In the genomic region with DNA sequence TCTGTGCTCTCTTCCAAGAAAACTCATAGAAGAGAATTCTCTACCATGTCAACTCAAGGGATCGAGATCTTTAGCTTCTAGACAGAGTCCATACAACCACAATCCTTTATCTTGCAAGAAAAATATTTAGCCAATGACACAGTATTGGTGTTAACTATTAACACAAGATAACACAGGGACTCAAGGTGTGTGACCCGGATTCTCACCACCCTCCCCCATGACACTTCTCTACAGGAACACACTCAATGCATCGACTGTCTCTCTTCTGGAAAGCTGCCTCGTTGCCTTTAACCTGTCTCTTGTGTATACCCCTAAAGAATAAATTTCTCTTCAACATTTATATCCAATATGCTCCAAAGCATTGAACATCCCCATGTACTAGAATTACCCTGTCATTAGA, we compare ENCODE assay signal across 20 mouse cellular contexts. TPM values are rescaled to one million over a fixed set of nuclear protein-coding genes. Genes with fewer than 3 reads are reported as not detected.
A peak's percentile ranks its signal among the peaks of the same experiment; 100 is the strongest.
DNase-seq lines count a peak whose midpoint lies in the region; ATAC-seq lines count a peak whose summit lies in the region.
"Had no signal": no experiment of that assay in that cellular context is flagged by ENCODE, and none has a peak within 500 bp of the region (broad histone marks: within the 10 kb centered on the region; RNA-seq: fewer than 3 reads in every experiment).

No protein-coding gene starts in this region.

- no peak overlapping the region for H3K4me2 ChIP-seq in intestine, embryonic 16.5 days (ENCODE audit: low read depth, low read length)
- H3K4me2 ChIP-seq in stomach, embryonic 14.5 days (replicated peaks; ENCODE audit: low read depth, low read length): no peak overlapping the region
- H3K4me2 ChIP-seq: embryonic facial prominence, embryonic 15.5 days; forebrain, embryonic 15.5 days; hindbrain, embryonic 12.5 days had no signal

- no peaks in the 10 kb centered on the region for H3K36me3 ChIP-seq in intestine, embryonic 16.5 days (ENCODE audit: control insufficient read depth, insufficient read depth, low read length)
- H3K36me3 ChIP-seq in stomach, embryonic 14.5 days (ENCODE audit: control insufficient read depth, insufficient read depth, low read length): no peaks in the 10 kb centered on the region
- H3K36me3 ChIP-seq: embryonic facial prominence, embryonic 15.5 days; forebrain, embryonic 15.5 days; heart, embryonic 10.5 days; hindbrain, embryonic 12.5 days had no signal

- no peak overlapping the region for H3K9ac ChIP-seq in intestine, embryonic 16.5 days (ENCODE audit: low read depth, low read length)
- no peak overlapping the region for H3K9ac ChIP-seq in stomach, embryonic 14.5 days (replicated peaks; ENCODE audit: low read depth, low read length)
- H3K9ac ChIP-seq: embryonic facial prominence, embryonic 15.5 days; forebrain, embryonic 15.5 days; hindbrain, embryonic 12.5 days had no signal

- 41% methylated on average over 4 of the region's 4 CpGs for WGBS in intestine, embryonic 16.5 days
- 41% methylated on average over 4 of the region's 4 CpGs for WGBS in stomach, embryonic 14.5 days

- peaks cover 41% of the 10 kb centered on the region for H3K4me1 ChIP-seq in intestine, embryonic 16.5 days (ENCODE audit: control insufficient read depth, insufficient read depth, low read length)
- peaks cover 27% of the 10 kb centered on the region; the same call in 1 of the 2 replicates for H3K4me1 ChIP-seq in stomach, embryonic 14.5 days (ENCODE audit: control insufficient read depth, insufficient read depth, low read length)

- H3K27ac ChIP-seq in intestine, embryonic 16.5 days (ENCODE audit: low read length): no peak overlapping the region
- no peak overlapping the region for H3K27ac ChIP-seq in stomach, embryonic 14.5 days (ENCODE audit: low read length)
- H3K27ac ChIP-seq: embryonic facial prominence, embryonic 15.5 days; forebrain, embryonic 15.5 days; heart, embryonic 10.5 days; hindbrain, embryonic 12.5 days; hindbrain, postnatal 0 days had no signal

- ATAC-seq in intestine, embryonic 16.5 days: peak; percentile 72
- peak; percentile 53; the same call in 1 of the 2 replicates for ATAC-seq in stomach, embryonic 14.5 days (ENCODE audit: insufficient number of reproducible peaks, insufficient read depth, low FRiP score, low read depth)
- ATAC-seq: forebrain, embryonic 15.5 days; hindbrain, postnatal 0 days had no signal

- DNase-seq in heart, adult 11 months: peak; percentile 51
- no peak for DNase-seq in heart, adult 9 months (ENCODE audit: low spot score in 2 of 2)
- DNase-seq in B cell, adult 2 months: no peak
- DNase-seq in gastrocnemius, adult 8-10 months (ENCODE audit: low spot score in 2 of 2): no peak
- no peak for DNase-seq in gastrocnemius, postnatal 25 days
- DNase-seq: adrenal gland, postnatal 10 days; cerebellum, adult 11 months; cerebellum, adult 8-10 months; cerebellum, postnatal 14 days; embryo, embryonic 11 days; gastrocnemius, postnatal 14 days; heart, postnatal 4 days had no signal

- H3K9me3 ChIP-seq in intestine, embryonic 16.5 days (ENCODE audit: control insufficient read depth, low read length): no peaks in the 10 kb centered on the region; the same call in 1 of the 2 replicates
- peaks cover 2% of the 10 kb centered on the region; the same call in 1 of the 2 replicates for H3K9me3 ChIP-seq in stomach, embryonic 14.5 days (ENCODE audit: control insufficient read depth, low read depth, low read length)
- H3K9me3 ChIP-seq: embryonic facial prominence, embryonic 15.5 days; forebrain, embryonic 15.5 days; heart, embryonic 10.5 days; hindbrain, embryonic 12.5 days had no signal

- no peaks in the 10 kb centered on the region for H3K27me3 ChIP-seq in intestine, embryonic 16.5 days (replicated peaks; ENCODE audit: control insufficient read depth, insufficient read depth, low read length)
- H3K27me3 ChIP-seq in stomach, embryonic 14.5 days (ENCODE audit: control insufficient read depth, insufficient read depth, low read length): no peaks in the 10 kb centered on the region
- H3K27me3 ChIP-seq: embryonic facial prominence, embryonic 15.5 days; forebrain, embryonic 15.5 days; hindbrain, embryonic 12.5 days had no signal

- no peak overlapping the region for H3K4me3 ChIP-seq in intestine, embryonic 16.5 days (ENCODE audit: low read length)
- H3K4me3 ChIP-seq in stomach, embryonic 14.5 days (ENCODE audit: low read depth, low read length): no peak overlapping the region
- H3K4me3 ChIP-seq: embryonic facial prominence, embryonic 15.5 days; erythroblast, embryonic 14.5 days; forebrain, embryonic 15.5 days; heart, embryonic 10.5 days; hindbrain, embryonic 12.5 days had no signal

RNA-seq across cellular contexts. Expression of a gene that starts 52.3 kb away (rescaled TPM):
- 18.5 and 20.2 TPM in 2 replicates for polyA plus RNA-seq in intestine, embryonic 16.5 days (2015; fragmentation: Nextera tagmentation; extraction: Ambion mirVana)
- polyA plus RNA-seq in stomach, embryonic 14.5 days (2014; fragmentation: Nextera tagmentation; extraction: Ambion mirVana): 28.6 and 34.6 TPM in 2 replicates
- total RNA-seq in gastrocnemius, adult 8-10 months (2022): 10 to 100 TPM; 77.9 to 89.2 (median 85.5) TPM
- 10 to 100 TPM; 61.5 to 64.0 TPM for total RNA-seq in gastrocnemius, postnatal 25 days (2021)
